Mouse (Mus musculus) MEL (cell line): ENCODE data around the gene Zbp1. TPM values are rescaled to one million over a fixed set of nuclear protein-coding genes. Genes with fewer than 3 reads are reported as not detected.

Experiments
- DNase-seq: peaks from one replicate; pipeline ENCODE4 v3.0.0; 2011; ENCODE audit warnings: low read depth, low spot score
- H3K27ac ChIP-seq: 2 replicates; pipeline ENCODE4 v1.5.1; 2012; ENCODE audit warnings: low read depth, mild to moderate bottlenecking, control low read depth, low read length, moderate library complexity; ENCODE audit not compliant: control insufficient read depth
- H3K27me3 ChIP-seq, 2 experiments: fragments of 150-350 bp in 1 of 2; sonication (generic) in 1 of 2; 2 replicates each; pipeline ENCODE4 v1.6.1; 2012; ENCODE audit warnings: low read length in 2 of 2, mild to moderate bottlenecking in 2 of 2, improper control_type of control experiment in 1 of 2, moderate library complexity in 1 of 2; ENCODE audit not compliant: insufficient read depth in 2 of 2, control insufficient read depth in 1 of 2
- H3K36me3 ChIP-seq, 2 experiments: 2 replicates each; pipeline ENCODE4 v1.6.1; 2012 to 2014; ENCODE audit warnings: low read length in 2 of 2, improper control_type of control experiment in 1 of 2, inconsistent platforms in 1 of 2, mild to moderate bottlenecking in 1 of 2; ENCODE audit not compliant: insufficient read depth in 2 of 2, control insufficient read depth in 1 of 2
- H3K4me1 ChIP-seq, 2 experiments: fragments of 150-350 bp in 1 of 2; sonication (generic) in 1 of 2; 2 replicates each; pipeline ENCODE4 v1.6.1; 2012; ENCODE audit warnings: low read length in 2 of 2, improper control_type of control experiment in 1 of 2, mild to moderate bottlenecking in 1 of 2; ENCODE audit not compliant: insufficient read depth in 2 of 2, control insufficient read depth in 1 of 2
- H3K4me3 ChIP-seq, 2 experiments: fragments of 150-350 bp in 1 of 2; sonication (generic) in 1 of 2; 2 replicates each; pipeline ENCODE4 v1.5.1; 2012; ENCODE audit warnings: low read depth in 2 of 2, low read length in 2 of 2, mild to moderate bottlenecking in 2 of 2, moderate library complexity in 2 of 2, control low read depth in 1 of 2, improper control_type of control experiment in 1 of 2; ENCODE audit not compliant: control insufficient read depth in 1 of 2, insufficient read depth in 1 of 2
- H3K79me2 ChIP-seq: 2 replicates; pipeline ENCODE4 v1.6.1; 2012; ENCODE audit warnings: mild to moderate bottlenecking, low read length, moderate library complexity; ENCODE audit not compliant: control insufficient read depth, poor library complexity, insufficient read depth
- H3K9ac ChIP-seq: 2 replicates; pipeline ENCODE4 v1.6.1; 2012; ENCODE audit warnings: low read depth, mild to moderate bottlenecking, control low read depth, low read length, moderate library complexity; ENCODE audit not compliant: control insufficient read depth, poor library complexity, severe bottlenecking
- H3K9me3 ChIP-seq: fragments of 150-350 bp; sonication (generic); replicated peaks from 2 replicates; pipeline ENCODE4 v1.6.1; 2012; ENCODE audit warnings: mild to moderate bottlenecking, low read length, improper control_type of control experiment, moderate library complexity; ENCODE audit not compliant: insufficient read depth
- CHD1 ChIP-seq: IDR thresholded peaks from 2 replicates; pipeline ENCODE4 v1.6.1; 2012; ENCODE audit warnings: low read depth, mild to moderate bottlenecking, inconsistent platforms, low read length, improper control_type of control experiment
- CTCF ChIP-seq, 3 experiments: IDR thresholded peaks in 2 of 3; conservative IDR thresholded peaks in 1 of 3; 2 replicates each; pipeline ENCODE4 v1.5.1; 2011 to 2012; ENCODE audit warnings: low read length in 3 of 3, low read depth in 2 of 3, mild to moderate bottlenecking in 2 of 3, improper control_type of control experiment in 1 of 3, inconsistent platforms in 1 of 3, mixed read lengths in 1 of 3, moderate library complexity in 1 of 3; ENCODE audit not compliant: control insufficient read depth in 1 of 3, insufficient read depth in 1 of 3, poor library complexity in 1 of 3, severe bottlenecking in 1 of 3
- E2F4 ChIP-seq: IDR thresholded peaks from 2 replicates; pipeline ENCODE4 v1.6.1; 2011; ENCODE audit warnings: low read depth, low read length, improper control_type of control experiment, borderline replicate concordance
- ETS1 ChIP-seq: IDR thresholded peaks from 2 replicates; pipeline ENCODE4 v1.6.1; 2012; ENCODE audit warnings: low read depth, mild to moderate bottlenecking, inconsistent platforms, low read length, improper control_type of control experiment, moderate library complexity
- HCFC1 ChIP-seq: IDR thresholded peaks from 2 replicates; pipeline ENCODE4 v1.6.1; 2012; ENCODE audit warnings: low read depth, mild to moderate bottlenecking, inconsistent platforms, low read length, improper control_type of control experiment, moderate library complexity
- KAT2A ChIP-seq: conservative IDR thresholded peaks from 2 replicates; pipeline ENCODE4 v1.6.1; 2012; ENCODE audit warnings: low read depth, low read length, improper control_type of control experiment, inconsistent platforms
- MAFK ChIP-seq: IDR thresholded peaks from 2 replicates; pipeline ENCODE4 v1.6.1; 2011; ENCODE audit warnings: low read depth, mild to moderate bottlenecking, low read length, improper control_type of control experiment, borderline replicate concordance
- MAX ChIP-seq: IDR thresholded peaks from 2 replicates; pipeline ENCODE4 v1.6.1; 2011; ENCODE audit warnings: low read length, improper control_type of control experiment
- MYB ChIP-seq: IDR thresholded peaks from 2 replicates; pipeline ENCODE4 v1.6.1; 2011; ENCODE audit warnings: mild to moderate bottlenecking, low read depth, low read length, improper control_type of control experiment
- POLR2A ChIP-seq, 2 experiments: IDR thresholded peaks; 2 replicates each; pipeline ENCODE4 v1.6.1; 2011 to 2012; ENCODE audit warnings: low read length in 2 of 2, mild to moderate bottlenecking in 2 of 2, control low read depth in 1 of 2, improper control_type of control experiment in 1 of 2, low read depth in 1 of 2, moderate library complexity in 1 of 2; ENCODE audit not compliant: control insufficient read depth in 1 of 2, insufficient read depth in 1 of 2, poor library complexity in 1 of 2
- POLR2AphosphoS2 ChIP-seq: IDR thresholded peaks from 2 replicates; pipeline ENCODE4 v1.6.1; 2011; ENCODE audit warnings: low read length, improper control_type of control experiment
- POLR2AphosphoS5 ChIP-seq: IDR thresholded peaks from 2 replicates; pipeline ENCODE4 v1.6.1; 2012; ENCODE audit warnings: low read depth, borderline replicate concordance, mild to moderate bottlenecking, inconsistent platforms, low read length, moderate library complexity, mixed read lengths
- RAD21 ChIP-seq: IDR thresholded peaks from 2 replicates; pipeline ENCODE4 v1.6.1; 2011; ENCODE audit warnings: mild to moderate bottlenecking, low read depth, low read length, improper control_type of control experiment
- SIN3A ChIP-seq: IDR thresholded peaks from 2 replicates; pipeline ENCODE4 v1.6.1; 2012; ENCODE audit warnings: low read length, improper control_type of control experiment, inconsistent platforms
- ZC3H11A ChIP-seq: IDR thresholded peaks from 2 replicates; pipeline ENCODE4 v1.6.1; 2012; ENCODE audit warnings: low read depth, mild to moderate bottlenecking, inconsistent platforms, low read length, improper control_type of control experiment
- ZKSCAN1 ChIP-seq: IDR thresholded peaks from 2 replicates; pipeline ENCODE4 v1.6.1; 2012; ENCODE audit warnings: low read depth, mild to moderate bottlenecking, inconsistent platforms, low read length, improper control_type of control experiment, moderate library complexity
- polyA plus RNA-seq, 2 experiments: library from polyadenylated mRNA; stranded (reverse) in 1 of 2; unstranded in 1 of 2; fragments of >175 nt in 1 of 2; fragments of >200 nt in 1 of 2; gene quantifications; 2 replicates each; pipeline versions ENCODE4 v1.2.1 to v1.2.4; 2012; ENCODE audit warnings: low replicate concordance in 2 of 2, low read depth in 1 of 2; ENCODE audit not compliant: insufficient read length in 2 of 2, insufficient read depth in 1 of 2, missing spikeins in 1 of 2
- total RNA-seq: library from RNA; depleted of rRNA; stranded (reverse); fragments of 300-350 nt; gene quantifications from 2 replicates; pipeline ENCODE4 v1.2.3, GENCODE M21; 2012

Zbp1 gene
- total and polyA plus RNA-seq, 3 experiments: not detected

- no peaks in the 10 kb centered on the region for H3K9me3 ChIP-seq
- H3K36me3 ChIP-seq: no peaks in the 10 kb centered on the region
- TF ChIP-seq ETS1: no peak
- TF ChIP-seq CTCF (IDR thresholded peaks at IDR 0.05 in 2 of 3, conservative IDR thresholded peaks at IDR 0.05 in 1 of 3; ENCODE audit: control insufficient read depth in 1 of 3, insufficient read depth in 1 of 3, low read depth in 2 of 3, low read length in 3 of 3, poor library complexity in 1 of 3, severe bottlenecking in 1 of 3): peak; percentile 25 to 63 (median 46); a peak in 5 of 6 replicates
- TF ChIP-seq HCFC1: no peak
- peak; percentile 10 for TF ChIP-seq RAD21
- no peak overlapping the region for H3K27ac ChIP-seq
- H3K9ac ChIP-seq: no peak overlapping the region
- no peaks in the 10 kb centered on the region for H3K4me1 ChIP-seq
- DNase-seq: no peak
- no peak overlapping the region for H3K4me3 ChIP-seq
- H3K27me3 ChIP-seq: no peaks in the 10 kb centered on the region
- H3K79me2 ChIP-seq: no peaks in the 10 kb centered on the region
These were observed 682 bp upstream of the Zbp1 start for GRCm38 (mm10) chr2:173219256-173219954.

- no peak overlapping the region for H3K27ac ChIP-seq
- DNase-seq: no peak
- TF ChIP-seq CHD1 (no peak), POLR2AphosphoS5 (no peak), MAFK (no peak), ZKSCAN1 (no peak), E2F4 (no peak), KAT2A (no peak), POLR2AphosphoS2 (no peak), POLR2A (IDR thresholded peaks at IDR 0.05; ENCODE audit: control insufficient read depth in 1 of 2, insufficient read depth in 1 of 2, low read depth in 1 of 2, low read length in 2 of 2, poor library complexity in 1 of 2) (no peak), SIN3A (no peak), MYB (no peak), ZC3H11A (no peak), MAX (no peak)
These were observed 912 bp downstream of the Zbp1 start for GRCm38 (mm10) chr2:173217763-173218258.

More at GRCm38 (mm10) chr2:173217763-173218258, 912 bp downstream of the Zbp1 start:
- Histone ChIP-seq H3K79me2 (no peaks in the 10 kb centered on the region), H3K27me3 (no peaks in the 10 kb centered on the region), H3K4me3 (no peak overlapping the region), H3K9me3 (no peaks in the 10 kb centered on the region), H3K4me1 (no peaks in the 10 kb centered on the region), H3K9ac (no peak overlapping the region), H3K36me3 (no peaks in the 10 kb centered on the region)
